19 mouse cellular contexts compared by ENCODE assay signal in the genomic region with DNA sequence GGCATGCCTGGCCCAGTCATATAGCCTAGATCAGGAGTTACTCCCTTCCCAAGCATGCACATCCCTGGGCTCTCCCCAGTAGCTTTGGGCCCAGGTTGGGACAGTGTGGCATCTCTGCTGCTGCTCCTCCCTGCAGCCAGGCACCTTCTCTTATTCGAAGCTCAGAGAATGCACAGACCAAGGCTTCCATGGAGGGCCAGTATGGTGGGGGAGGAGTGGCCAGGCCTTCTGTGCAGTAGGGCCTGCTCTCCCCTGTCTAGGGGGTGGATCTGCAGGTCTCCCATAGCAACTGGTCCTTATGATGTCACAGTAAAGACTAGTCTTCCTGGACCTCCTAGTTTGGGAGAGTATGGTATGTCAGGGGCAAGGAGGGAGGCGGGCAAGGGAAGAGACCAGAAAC. TPM values are rescaled to one million over a fixed set of nuclear protein-coding genes. Genes with fewer than 3 reads are reported as not detected.
A peak's percentile ranks its signal among the peaks of the same experiment; 100 is the strongest.
DNase-seq lines count a peak whose midpoint lies in the region; ATAC-seq lines count a peak whose summit lies in the region.
"Had no signal": no experiment of that assay in that cellular context is flagged by ENCODE, and none has a peak within 500 bp of the region (broad histone marks: within the 10 kb centered on the region; RNA-seq: fewer than 3 reads in every experiment).

No protein-coding gene starts in this region.

- H3K4me3 ChIP-seq in hindbrain, embryonic 10.5 days: peak overlapping the region; percentile 61
- no peak overlapping the region for H3K4me3 ChIP-seq in hindbrain, embryonic 11.5 days (ENCODE audit: low read depth, low read length)

- H3K27me3 ChIP-seq in hindbrain, embryonic 10.5 days (ENCODE audit: insufficient read depth, poor library complexity, severe bottlenecking): no peaks in the 10 kb centered on the region
- H3K27me3 ChIP-seq in hindbrain, embryonic 11.5 days (ENCODE audit: control insufficient read depth, insufficient read depth, low read length): no peaks in the 10 kb centered on the region
- H3K27me3 ChIP-seq: embryonic facial prominence, embryonic 15.5 days had no signal

- 79% methylated on average over 2 of the region's 2 CpGs for WGBS in hindbrain, embryonic 10.5 days
- 82% methylated on average over 2 of the region's 2 CpGs for WGBS in hindbrain, embryonic 11.5 days

- H3K36me3 ChIP-seq in hindbrain, embryonic 10.5 days: peaks cover 54% of the 10 kb centered on the region
- H3K36me3 ChIP-seq in hindbrain, embryonic 11.5 days (ENCODE audit: control insufficient read depth, insufficient read depth, low read length): peaks cover 5% of the 10 kb centered on the region

- no peak for ATAC-seq in hindbrain, embryonic 11.5 days (ENCODE audit: low FRiP score)
- no peak for ATAC-seq in megakaryocyte-erythroid progenitor cell, adult 5-6 weeks (replicated peaks; ENCODE audit: low FRiP score, low TSS enrichment, poor library complexity, severe bottlenecking)

- H3K9me3 ChIP-seq in hindbrain, embryonic 10.5 days: no peaks in the 10 kb centered on the region
- H3K9me3 ChIP-seq in hindbrain, embryonic 11.5 days (ENCODE audit: control insufficient read depth, low read length): no peaks in the 10 kb centered on the region
- H3K9me3 ChIP-seq: embryonic facial prominence, embryonic 15.5 days had no signal

- DNase-seq in adrenal gland, postnatal 14 days: peak; percentile 11
- DNase-seq in adrenal gland, postnatal 25 days: no peak
- no peak for DNase-seq in hindbrain, embryonic 10.5 days (ENCODE audit: low spot score)
- DNase-seq in hindbrain, embryonic 11.5 days (ENCODE audit: low spot score): no peak
- peak; percentile 5 for DNase-seq in retina, postnatal 1 day
- no peak for DNase-seq in retina, embryonic 14.5 days (ENCODE audit: low spot score)
- no peak for DNase-seq in frontal cortex, postnatal 25 days (ENCODE audit: low spot score in 2 of 2)
- DNase-seq: cerebellum, adult 18-20 months; gastrocnemius, postnatal 25 days; kidney, adult 9 months; layer of hippocampus, postnatal 36 days; left cerebral cortex, postnatal 4 days; lung, adult 18-20 months; lung, postnatal 4 days; thymus, postnatal 36 days had no signal

- H3K9ac ChIP-seq in hindbrain, embryonic 11.5 days (ENCODE audit: low read depth, low read length): no peak overlapping the region

- H3K4me1 ChIP-seq in hindbrain, embryonic 10.5 days (replicated peaks): peaks cover 20% of the 10 kb centered on the region
- H3K4me1 ChIP-seq in hindbrain, embryonic 11.5 days (replicated peaks; ENCODE audit: control insufficient read depth, insufficient read depth, low read length): no peaks in the 10 kb centered on the region

- H3K4me2 ChIP-seq in hindbrain, embryonic 11.5 days (replicated peaks; ENCODE audit: low read depth, low read length): no peak overlapping the region

- H3K27ac ChIP-seq in hindbrain, embryonic 10.5 days: peak overlapping the region; percentile 40; the same call in 1 of the 2 replicates
- no peak overlapping the region; the same call in 1 of the 2 replicates for H3K27ac ChIP-seq in hindbrain, embryonic 11.5 days (ENCODE audit: low read depth, low read length)

RNA-seq across cellular contexts. Expression of gene 1700037C18Rik, which starts 1.0 kb away (rescaled TPM):
- total RNA-seq in adrenal gland, postnatal 14 days (2021): 3.0 and 3.3 TPM in 2 replicates
- total RNA-seq in adrenal gland, postnatal 25 days (2021): 2.7 and 4.4 TPM in 2 replicates
- polyA plus RNA-seq in hindbrain, embryonic 10.5 days (2016; fragmentation: Nextera tagmentation; extraction: Ambion mirVana): 6.7 and 9.0 TPM in 2 replicates
- polyA plus RNA-seq in hindbrain, embryonic 11.5 days (2014; fragmentation: Nextera tagmentation; extraction: Ambion mirVana): 3.7 and 4.9 TPM in 2 replicates
- total RNA-seq in megakaryocyte-erythroid progenitor cell, adult 5-6 weeks (2014; fragmentation: Nextera tagmentation): 0.77 and 6.1 TPM in 2 replicates
- 1.1 and 5.2 TPM in 2 replicates for total RNA-seq in megakaryocyte-erythroid progenitor cell, adult 5-6 weeks (2017)

RNA-seq across cellular contexts. Expression of gene Cluap1, which starts 1.1 kb away (rescaled TPM):
- 15.6 and 18.3 TPM in 2 replicates for total RNA-seq in adrenal gland, postnatal 14 days (2021)
- 18.4 and 23.0 TPM in 2 replicates for total RNA-seq in adrenal gland, postnatal 25 days (2021)
- polyA plus RNA-seq in hindbrain, embryonic 10.5 days (2016; fragmentation: Nextera tagmentation; extraction: Ambion mirVana): 18.7 and 22.4 TPM in 2 replicates
- 25.5 and 27.9 TPM in 2 replicates for polyA plus RNA-seq in hindbrain, embryonic 11.5 days (2014; fragmentation: Nextera tagmentation; extraction: Ambion mirVana)
- 25.1 and 26.2 TPM in 2 replicates for total RNA-seq in megakaryocyte-erythroid progenitor cell, adult 5-6 weeks (2014; fragmentation: Nextera tagmentation)
- total RNA-seq in megakaryocyte-erythroid progenitor cell, adult 5-6 weeks (2017): 47.0 and 81.8 TPM in 2 replicates

RNA-seq across cellular contexts. Expression of gene Gm20695, which starts 23.0 kb away (rescaled TPM):
- total RNA-seq in adrenal gland, postnatal 14 days (2021): 0.86 and 1.4 TPM in 2 replicates
- total RNA-seq in adrenal gland, postnatal 25 days (2021): 1.5 and 1.8 TPM in 2 replicates
- 2.7 and 5.6 TPM in 2 replicates for polyA plus RNA-seq in hindbrain, embryonic 10.5 days (2016; fragmentation: Nextera tagmentation; extraction: Ambion mirVana)
- 2.8 and 4.9 TPM in 2 replicates for polyA plus RNA-seq in hindbrain, embryonic 11.5 days (2014; fragmentation: Nextera tagmentation; extraction: Ambion mirVana)
- total RNA-seq in megakaryocyte-erythroid progenitor cell, adult 5-6 weeks (2014; fragmentation: Nextera tagmentation): not detected in 2 replicates
- total RNA-seq in megakaryocyte-erythroid progenitor cell, adult 5-6 weeks (2017): 0.38 and 3.1 TPM in 2 replicates
- total RNA-seq: gastrocnemius, postnatal 25 days had no signal
- polyA plus RNA-seq: large intestine, adult 2 months; spleen, adult 2 months had no signal

RNA-seq across cellular contexts. Expression of gene Zfp597, which starts 23.1 kb away (rescaled TPM):
- 15.6 and 20.1 TPM in 2 replicates for total RNA-seq in adrenal gland, postnatal 14 days (2021)
- total RNA-seq in adrenal gland, postnatal 25 days (2021): 24.4 TPM in 2 replicates
- 5.8 and 6.1 TPM in 2 replicates for polyA plus RNA-seq in hindbrain, embryonic 10.5 days (2016; fragmentation: Nextera tagmentation; extraction: Ambion mirVana)
- 9.2 and 9.5 TPM in 2 replicates for polyA plus RNA-seq in hindbrain, embryonic 11.5 days (2014; fragmentation: Nextera tagmentation; extraction: Ambion mirVana)
- 6.8 and 15.6 TPM in 2 replicates for total RNA-seq in megakaryocyte-erythroid progenitor cell, adult 5-6 weeks (2014; fragmentation: Nextera tagmentation)
- 11.2 and 11.8 TPM in 2 replicates for total RNA-seq in megakaryocyte-erythroid progenitor cell, adult 5-6 weeks (2017)

RNA-seq across cellular contexts. Expression of gene Naa60, which starts 35.3 kb away (rescaled TPM):
- total RNA-seq in adrenal gland, postnatal 14 days (2021): 68.1 and 83.4 TPM in 2 replicates
- 103 and 104 TPM in 2 replicates for total RNA-seq in adrenal gland, postnatal 25 days (2021)
- 58.0 and 66.1 TPM in 2 replicates for polyA plus RNA-seq in hindbrain, embryonic 10.5 days (2016; fragmentation: Nextera tagmentation; extraction: Ambion mirVana)
- polyA plus RNA-seq in hindbrain, embryonic 11.5 days (2014; fragmentation: Nextera tagmentation; extraction: Ambion mirVana): 59.6 and 69.6 TPM in 2 replicates
- total RNA-seq in megakaryocyte-erythroid progenitor cell, adult 5-6 weeks (2014; fragmentation: Nextera tagmentation): 30.9 and 56.4 TPM in 2 replicates
- 10.1 and 17.4 TPM in 2 replicates for total RNA-seq in megakaryocyte-erythroid progenitor cell, adult 5-6 weeks (2017)

Comparison
In these comparisons a context has a peak if more than half of its experiments do, and no peak if none do; other contexts are left out.
1. DNase-seq: peak in adrenal gland, postnatal 14 days (single experiment) and retina, postnatal 1 day (single experiment); none in adrenal gland, postnatal 25 days (single experiment), hindbrain, embryonic 10.5 days (single experiment), hindbrain, embryonic 11.5 days (single experiment), retina, embryonic 14.5 days (single experiment) and frontal cortex, postnatal 25 days (0 of 2).